Mouse (Mus musculus): ENCODE measurements around the gene Arl16. TPM values are rescaled to one million over a fixed set of nuclear protein-coding genes. Genes with fewer than 3 reads are reported as not detected.

Gene Arl16
- polyA plus RNA-seq, 1 experiment from 2014 or later = 65.5 TPM

DNA sequence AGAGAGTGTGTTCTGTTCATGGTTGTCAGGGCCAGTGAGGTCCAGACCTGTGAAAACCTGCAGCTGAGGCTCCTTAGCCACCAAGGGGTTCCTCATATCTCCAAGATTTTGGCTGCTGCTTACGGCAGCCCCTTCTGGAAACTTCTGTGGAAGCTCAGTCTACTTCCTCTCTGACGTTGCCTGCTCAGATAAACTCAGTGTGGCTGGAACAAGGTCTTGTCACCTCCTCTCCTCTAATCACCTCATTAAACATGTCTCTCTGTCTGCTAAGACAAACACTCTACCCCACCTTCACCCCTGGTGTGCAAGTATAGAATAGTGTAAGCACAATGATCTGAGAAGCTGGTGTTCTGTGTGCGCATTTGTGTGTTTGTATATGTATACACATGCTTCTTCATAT lies 21.9 kb downstream of the Arl16 start:
- no peaks in the 10 kb centered on the region for H3K27me3 ChIP-seq (ENCODE audit: control insufficient read depth, insufficient read depth, low read length)
- 96% methylated on average over 3 of the region's 3 CpGs for WGBS
- ATAC-seq (ENCODE audit: low read depth) = no peak
- H3K4me3 ChIP-seq (ENCODE audit: low read depth, low read length) = no peak overlapping the region
- no peak overlapping the region for H3K27ac ChIP-seq (ENCODE audit: low read depth, low read length)
- H3K4me2 ChIP-seq (ENCODE audit: low read depth, low read length) = no peak overlapping the region
- H3K36me3 ChIP-seq (ENCODE audit: control insufficient read depth, insufficient read depth, low read length) = no peaks in the 10 kb centered on the region
- H3K9me3 ChIP-seq (ENCODE audit: control insufficient read depth, low read length) = no peaks in the 10 kb centered on the region
- H3K4me1 ChIP-seq (ENCODE audit: control insufficient read depth, insufficient read depth, low read length) = no peaks in the 10 kb centered on the region
- no peak overlapping the region for H3K9ac ChIP-seq (replicated peaks; ENCODE audit: low read depth, low read length)

DNA sequence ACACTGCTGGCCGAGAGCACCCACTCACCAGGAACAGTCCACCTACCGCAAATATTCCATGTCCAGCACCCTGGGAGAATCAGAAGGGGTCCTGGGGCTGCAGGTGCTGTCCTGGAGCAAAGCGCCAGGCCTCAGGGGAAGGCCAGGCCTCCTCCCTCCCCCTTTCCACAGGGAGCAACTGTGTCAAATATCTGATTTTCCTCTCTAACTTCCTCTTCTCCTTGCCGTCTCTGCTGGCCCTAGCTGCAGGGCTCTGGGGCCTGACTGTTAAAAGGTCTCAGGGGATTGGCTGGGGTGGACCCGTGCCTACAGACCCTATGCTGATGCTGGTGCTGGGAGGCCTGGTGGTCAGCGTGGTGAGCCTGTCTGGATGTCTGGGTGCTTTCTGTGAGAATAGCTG lies 23.3 kb downstream of the Arl16 start:
- no peaks in the 10 kb centered on the region for H3K9me3 ChIP-seq (ENCODE audit: control insufficient read depth, low read length)
- H3K36me3 ChIP-seq (ENCODE audit: control insufficient read depth, insufficient read depth, low read length) = no peaks in the 10 kb centered on the region
- no peak for ATAC-seq (ENCODE audit: low read depth)
- H3K4me2 ChIP-seq (ENCODE audit: low read depth, low read length) = no peak overlapping the region
- no peak overlapping the region for H3K27ac ChIP-seq (ENCODE audit: low read depth, low read length)
- H3K4me3 ChIP-seq (ENCODE audit: low read depth, low read length) = no peak overlapping the region
- WGBS = 69% methylated on average over 6 of the region's 6 CpGs
- H3K4me1 ChIP-seq (ENCODE audit: control insufficient read depth, insufficient read depth, low read length) = no peaks in the 10 kb centered on the region
- H3K9ac ChIP-seq (replicated peaks; ENCODE audit: low read depth, low read length) = no peak overlapping the region
- H3K27me3 ChIP-seq (ENCODE audit: control insufficient read depth, insufficient read depth, low read length) = no peaks in the 10 kb centered on the region

DNA sequence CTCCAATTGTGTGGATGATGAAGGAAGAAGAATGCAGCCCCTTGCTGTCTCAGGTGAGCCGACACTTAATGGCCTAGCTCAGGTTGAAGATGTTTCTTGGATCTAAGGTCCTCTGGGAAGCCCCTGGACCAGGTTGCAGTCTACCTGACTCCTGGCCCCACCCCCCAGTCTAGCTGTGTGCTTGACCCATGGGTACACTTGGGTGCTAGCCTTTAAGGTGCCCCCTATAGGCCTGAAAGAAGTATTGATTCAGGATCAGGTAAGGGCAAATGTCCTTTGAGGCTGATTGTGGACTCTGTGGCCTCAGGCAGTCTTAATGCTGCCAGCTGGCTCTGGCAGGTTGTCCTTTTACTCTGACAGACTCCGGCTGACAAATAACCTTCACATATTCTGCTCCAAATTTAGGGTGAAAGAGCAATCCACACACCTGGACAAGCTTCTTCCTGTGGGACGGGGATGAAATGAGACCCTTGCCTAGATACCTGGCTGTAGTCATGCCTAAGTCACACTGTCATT lies 24.6 kb downstream of the Arl16 start:
- Histone ChIP-seq H3K36me3 (ENCODE audit: control insufficient read depth, insufficient read depth, low read length) (no peaks in the 10 kb centered on the region), H3K27ac (ENCODE audit: low read depth, low read length) (no peak overlapping the region), H3K27me3 (ENCODE audit: control insufficient read depth, insufficient read depth, low read length) (no peaks in the 10 kb centered on the region), H3K4me1 (ENCODE audit: control insufficient read depth, insufficient read depth, low read length) (no peaks in the 10 kb centered on the region), H3K9me3 (ENCODE audit: control insufficient read depth, low read length) (no peaks in the 10 kb centered on the region), H3K4me3 (ENCODE audit: low read depth, low read length) (no peak overlapping the region), H3K4me2 (ENCODE audit: low read depth, low read length) (no peak overlapping the region), H3K9ac (replicated peaks; ENCODE audit: low read depth, low read length) (no peak overlapping the region)
- WGBS = 92% methylated on average over 3 of the region's 3 CpGs
- ATAC-seq (ENCODE audit: low read depth) = no peak

DNA sequence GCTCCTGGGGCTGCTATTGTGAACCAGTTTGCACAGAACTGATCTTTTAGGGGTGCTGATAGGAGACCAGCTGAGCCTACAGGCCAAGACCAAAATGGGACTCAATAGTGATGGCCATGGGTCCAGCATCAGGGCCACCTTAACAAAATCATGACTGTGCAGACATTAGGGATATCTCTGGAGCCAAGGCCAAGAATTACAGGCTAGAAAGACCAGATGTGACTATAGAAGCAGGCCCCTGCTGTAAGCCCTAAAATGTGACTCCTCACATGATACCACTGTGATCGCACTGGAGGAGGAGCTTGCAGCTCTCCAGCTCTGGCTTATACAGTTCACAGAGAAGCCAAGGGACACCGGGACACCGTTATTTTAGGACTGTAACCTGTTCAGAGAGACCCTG lies 25.1 kb downstream of the Arl16 start, which contains the start of gene Tspan10:
Tspan10 (plus strand) TSS at position 301 of the 400 bp plus-strand sequence.
- H3K4me1 ChIP-seq (ENCODE audit: control insufficient read depth, insufficient read depth, low read length) = no peaks in the 10 kb centered on the region
- no peak for ATAC-seq (ENCODE audit: low read depth)
- H3K36me3 ChIP-seq (ENCODE audit: control insufficient read depth, insufficient read depth, low read length) = no peaks in the 10 kb centered on the region
- no peak within 1 kb of the TSS for H3K4me3 ChIP-seq (ENCODE audit: low read depth, low read length)
- H3K4me2 ChIP-seq (ENCODE audit: low read depth, low read length) = no peak within 1 kb of the TSS
- H3K9me3 ChIP-seq (ENCODE audit: control insufficient read depth, low read length) = no peaks in the 10 kb centered on the region
- no peaks in the 10 kb centered on the region for H3K27me3 ChIP-seq (ENCODE audit: control insufficient read depth, insufficient read depth, low read length)
- 91% methylated on average over 3 of the region's 3 CpGs for WGBS
- H3K27ac ChIP-seq (ENCODE audit: low read depth, low read length) = no peak within 1 kb of the TSS
- no peak within 1 kb of the TSS for H3K9ac ChIP-seq (replicated peaks; ENCODE audit: low read depth, low read length)

DNA sequence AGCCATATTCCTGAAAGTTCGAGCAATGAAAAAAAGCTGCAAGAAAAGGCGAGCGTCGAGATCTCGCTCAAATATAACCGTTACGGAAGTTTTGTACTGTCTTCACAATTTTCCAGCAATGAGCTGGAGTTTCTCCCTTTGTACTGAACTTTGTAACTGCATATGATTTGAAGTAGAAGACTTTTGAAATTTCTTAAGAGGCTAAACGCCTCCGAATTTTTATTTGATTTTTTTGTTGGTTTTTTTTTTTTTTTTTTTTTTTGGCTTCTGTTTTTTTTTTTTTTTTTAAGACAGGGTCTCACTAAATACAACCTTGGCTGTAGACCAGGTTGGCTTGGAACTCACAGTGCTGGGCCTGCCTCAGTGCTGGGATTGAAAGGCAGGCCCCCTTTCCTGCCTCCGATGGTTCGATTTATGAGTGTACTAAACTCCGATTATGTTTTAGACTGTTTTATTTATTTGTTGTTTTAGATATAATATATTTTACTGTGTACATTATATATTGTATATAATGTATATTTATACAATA lies 29.5 kb downstream of the Arl16 start:
- no peaks in the 10 kb centered on the region for H3K9me3 ChIP-seq (ENCODE audit: control insufficient read depth, low read length)
- H3K36me3 ChIP-seq (ENCODE audit: control insufficient read depth, insufficient read depth, low read length) = peaks cover 11% of the 10 kb centered on the region
- peaks cover 9% of the 10 kb centered on the region for H3K4me1 ChIP-seq (ENCODE audit: control insufficient read depth, insufficient read depth, low read length)
- peak overlapping the region; percentile 90 for H3K4me3 ChIP-seq (ENCODE audit: low read depth, low read length)
- no peak overlapping the region for H3K27ac ChIP-seq (ENCODE audit: low read depth, low read length)
- H3K27me3 ChIP-seq (ENCODE audit: control insufficient read depth, insufficient read depth, low read length) = no peaks in the 10 kb centered on the region
- ATAC-seq (ENCODE audit: low read depth) = no peak
- peak overlapping the region; percentile 94 for H3K9ac ChIP-seq (replicated peaks; ENCODE audit: low read depth, low read length)
- H3K4me2 ChIP-seq (ENCODE audit: low read depth, low read length) = peak overlapping the region; percentile 73
- WGBS = 26% methylated on average over 12 of the region's 12 CpGs

DNA sequence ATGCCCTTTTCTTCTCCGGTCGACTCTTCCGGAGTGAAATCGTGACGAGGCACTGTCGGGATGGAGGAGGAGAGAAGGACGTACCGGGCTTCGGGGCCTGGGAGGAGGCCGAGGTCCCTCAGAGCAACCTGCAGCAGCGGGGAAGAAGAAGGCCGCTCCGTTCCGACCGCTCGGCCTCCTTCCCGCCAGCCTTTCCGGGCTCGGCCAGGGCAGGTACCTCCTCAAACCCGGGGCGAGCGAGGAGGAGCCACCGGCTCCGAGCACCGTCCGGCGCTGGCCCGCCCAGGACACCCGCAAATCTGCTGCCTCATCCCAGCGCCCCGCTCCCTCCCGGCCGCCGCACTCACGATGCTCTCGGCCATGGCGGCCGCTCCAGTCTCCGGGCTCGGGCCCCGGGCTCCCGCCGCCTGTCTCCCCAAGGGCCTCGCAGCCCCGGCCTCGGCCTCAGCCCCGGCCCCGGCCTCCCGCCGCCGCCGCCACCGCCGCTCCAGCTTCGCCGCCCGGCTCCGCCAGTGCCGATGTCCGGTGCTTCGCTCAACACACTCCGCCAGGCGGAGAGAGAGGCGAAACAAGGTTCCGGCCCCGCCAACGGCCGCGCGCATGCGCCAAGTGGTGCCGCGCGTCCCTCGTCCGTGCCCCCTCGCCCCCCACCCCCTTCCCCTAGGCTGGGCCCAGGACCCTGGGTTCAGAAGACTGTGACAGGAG lies 30.1 kb downstream of the Arl16 start, which contains the start of gene Nploc4:
Nploc4 (minus strand) TSS at position 557 of the 705 bp plus-strand sequence.
- under 1% methylated on average over 67 of the region's 77 CpGs for WGBS
- H3K27me3 ChIP-seq (ENCODE audit: control insufficient read depth, insufficient read depth, low read length) = no peaks in the 10 kb centered on the region
- H3K36me3 ChIP-seq (ENCODE audit: control insufficient read depth, insufficient read depth, low read length) = peaks cover 17% of the 10 kb centered on the region
- H3K9me3 ChIP-seq (ENCODE audit: control insufficient read depth, low read length) = no peaks in the 10 kb centered on the region
- H3K4me3 ChIP-seq (ENCODE audit: low read depth, low read length) = peak within 1 kb of the TSS; percentile 90
- peaks cover 9% of the 10 kb centered on the region for H3K4me1 ChIP-seq (ENCODE audit: control insufficient read depth, insufficient read depth, low read length)
- peak; percentile 87 for ATAC-seq (ENCODE audit: low read depth)
- peak within 1 kb of the TSS; percentile 94 for H3K9ac ChIP-seq (replicated peaks; ENCODE audit: low read depth, low read length)
- peak within 1 kb of the TSS; percentile 66; the same call in 1 of the 2 replicates for H3K27ac ChIP-seq (ENCODE audit: low read depth, low read length)
- peak within 1 kb of the TSS; percentile 73 for H3K4me2 ChIP-seq (ENCODE audit: low read depth, low read length)

DNA sequence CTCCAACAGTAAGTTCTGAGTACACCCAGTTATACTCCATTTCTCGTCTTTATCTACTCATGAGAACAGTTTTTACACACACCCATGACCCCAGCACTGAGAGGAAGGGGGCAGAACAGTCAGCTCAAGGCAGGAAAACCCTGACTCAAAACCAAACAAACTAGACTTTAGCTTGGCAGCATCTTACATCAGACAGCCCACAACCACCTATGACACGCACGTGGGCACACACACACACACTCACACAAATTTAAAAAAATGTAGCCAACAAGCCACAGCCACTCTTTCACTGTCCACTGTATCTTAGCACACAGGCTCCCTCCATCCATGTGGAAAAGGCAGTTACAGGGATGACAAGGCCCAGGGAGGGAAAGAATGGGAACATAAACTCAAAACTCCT lies 40.7 kb downstream of the Arl16 start:
- H3K27me3 ChIP-seq (ENCODE audit: control insufficient read depth, insufficient read depth, low read length) = no peaks in the 10 kb centered on the region
- 94% methylated on average over 3 of the region's 3 CpGs for WGBS

DNA sequence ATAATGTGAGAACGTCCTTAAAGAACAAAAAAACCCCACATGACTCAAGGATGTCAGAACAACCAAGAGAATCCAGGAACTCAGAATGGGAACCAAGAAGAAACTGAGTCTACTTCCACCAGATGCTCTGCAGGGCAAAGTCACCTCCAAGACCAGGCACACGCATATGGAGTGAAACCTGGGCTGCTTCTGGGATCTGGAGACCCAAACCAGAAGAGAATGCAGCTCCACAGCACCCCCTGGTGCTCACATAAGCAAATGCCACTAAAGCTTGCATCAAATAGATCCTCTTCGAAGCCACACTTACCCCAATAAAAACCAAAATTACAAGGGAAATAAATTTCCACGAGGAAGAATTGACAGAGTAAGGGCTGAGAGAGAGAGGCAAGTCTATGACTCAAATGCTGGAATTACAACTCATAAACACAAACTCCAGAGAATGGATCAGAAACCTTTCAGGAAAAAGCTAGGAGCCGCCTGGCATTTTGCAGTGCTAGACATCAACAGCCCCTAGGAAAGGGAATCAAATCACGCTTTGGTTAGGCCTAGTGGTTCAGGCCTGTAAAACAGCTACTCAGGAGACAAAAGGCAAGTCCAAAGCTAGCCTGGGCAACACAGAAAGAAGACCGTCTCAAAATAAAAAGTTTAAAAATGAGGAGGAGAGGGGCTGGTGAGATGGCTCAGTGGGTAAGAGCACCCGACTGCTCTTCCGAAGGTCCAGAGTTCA lies 43.7 kb downstream of the Arl16 start:
- 61% methylated on average over 9 of the region's 9 CpGs for WGBS
- no peak overlapping the region for H3K27ac ChIP-seq (ENCODE audit: low read depth, low read length)
- H3K36me3 ChIP-seq (ENCODE audit: control insufficient read depth, insufficient read depth, low read length) = peaks cover 66% of the 10 kb centered on the region
- H3K27me3 ChIP-seq (ENCODE audit: control insufficient read depth, insufficient read depth, low read length) = no peaks in the 10 kb centered on the region
- H3K4me3 ChIP-seq (ENCODE audit: low read depth, low read length) = no peak overlapping the region
- H3K4me2 ChIP-seq (ENCODE audit: low read depth, low read length) = no peak overlapping the region
- no peak overlapping the region for H3K9ac ChIP-seq (replicated peaks; ENCODE audit: low read depth, low read length)
- no peaks in the 10 kb centered on the region for H3K9me3 ChIP-seq (ENCODE audit: control insufficient read depth, low read length)
- ATAC-seq (ENCODE audit: low read depth) = no peak
- no peaks in the 10 kb centered on the region; the same call in 1 of the 2 replicates for H3K4me1 ChIP-seq (ENCODE audit: control insufficient read depth, insufficient read depth, low read length)

More for the DNA sequence above, 40.7 kb downstream of the Arl16 start:
- Histone ChIP-seq H3K9ac (replicated peaks; ENCODE audit: low read depth, low read length) (no peak overlapping the region), H3K27ac (ENCODE audit: low read depth, low read length) (no peak overlapping the region), H3K4me3 (ENCODE audit: low read depth, low read length) (no peak overlapping the region), H3K9me3 (ENCODE audit: control insufficient read depth, low read length) (no peaks in the 10 kb centered on the region), H3K4me1 (ENCODE audit: control insufficient read depth, insufficient read depth, low read length) (no peaks in the 10 kb centered on the region; the same call in 1 of the 2 replicates), H3K36me3 (ENCODE audit: control insufficient read depth, insufficient read depth, low read length) (peaks cover 57% of the 10 kb centered on the region), H3K4me2 (ENCODE audit: low read depth, low read length) (no peak overlapping the region)
- ATAC-seq (ENCODE audit: low read depth) = no peak

Measured in neural tube, embryonic 14.5 days (tissue).